Mouse (Mus musculus): ENCODE data around the gene Nufip2.

GRCm38 (mm10) chr11:77686346-77686840 is 438 bp downstream of the Nufip2 start:
- no peak for TF ChIP-seq POLR2A (IDR thresholded peaks at IDR 0.05; ENCODE audit: extremely low read depth, insufficient read depth, low read length)
- no peak for TF ChIP-seq CTCF (IDR thresholded peaks at IDR 0.05; ENCODE audit: extremely low read depth, insufficient read depth, low read length)
